Mouse (Mus musculus): ENCODE measurements around the gene Gpr137. TPM values are rescaled to one million over a fixed set of nuclear protein-coding genes. Genes with fewer than 3 reads are reported as not detected.

Gene Gpr137
- polyA plus RNA-seq, 1 experiment, result 127 TPM

- Histone ChIP-seq H3K27me3 (ENCODE audit: control insufficient read depth, insufficient read depth, low read length) (no peaks in the 10 kb centered on the region), H3K4me1 (ENCODE audit: control insufficient read depth, insufficient read depth, low read length) (no peaks in the 10 kb centered on the region), H3K27ac (ENCODE audit: insufficient read depth, low read length) (no peak overlapping the region), H3K4me3 (replicated peaks; ENCODE audit: insufficient read depth, low read depth, low read length) (no peak overlapping the region)
- TF ChIP-seq POLR2A (IDR thresholded peaks at IDR 0.05; ENCODE audit: borderline replicate concordance, insufficient read depth, low read length), result no peak
- no peak for TF ChIP-seq CTCF (IDR thresholded peaks at IDR 0.05; ENCODE audit: borderline replicate concordance, insufficient read depth, low read depth, low read length)
- 85% methylated on average over 14 of the region's 14 CpGs for WGBS
- DNase-seq, result no peak
These were observed 48.4 kb downstream of the Gpr137 start for GRCm38 (mm10) chr19:6893731-6894451.

- H3K4me1 ChIP-seq (ENCODE audit: control insufficient read depth, insufficient read depth, low read length), result no peaks in the 10 kb centered on the region
- 49% methylated on average over 4 of the region's 4 CpGs for WGBS
- H3K27ac ChIP-seq (ENCODE audit: insufficient read depth, low read length), result no peak overlapping the region
- DNase-seq, result no peak
- no peaks in the 10 kb centered on the region for H3K27me3 ChIP-seq (ENCODE audit: control insufficient read depth, insufficient read depth, low read length)
- no peak overlapping the region for H3K4me3 ChIP-seq (replicated peaks; ENCODE audit: insufficient read depth, low read depth, low read length)
- no peak for TF ChIP-seq POLR2A (IDR thresholded peaks at IDR 0.05; ENCODE audit: borderline replicate concordance, insufficient read depth, low read length)
- no peak for TF ChIP-seq CTCF (IDR thresholded peaks at IDR 0.05; ENCODE audit: borderline replicate concordance, insufficient read depth, low read depth, low read length)
These were observed 49.8 kb downstream of the Gpr137 start for GRCm38 (mm10) chr19:6892512-6892911.

Other genes starting within 250 kb of the Gpr137 start
- gene Rps6ka4, start 101.8 kb downstream of the Gpr137 start, polyA plus RNA-seq (2012; rRNA removed), result 26.3 and 28.7 TPM in 2 replicates
- 1.7 and 2.1 TPM in 2 replicates for gene Ccdc88b, start 84.3 kb downstream of the Gpr137 start, polyA plus RNA-seq (2012; rRNA removed)
- gene Trmt112, start 32.8 kb downstream of the Gpr137 start, polyA plus RNA-seq (2012; rRNA removed), result 122 and 124 TPM in 2 replicates
- 500 and 537 TPM in 2 replicates for gene Prdx5, start 32.4 kb downstream of the Gpr137 start, polyA plus RNA-seq (2012; rRNA removed)
- gene Esrra, start 20.7 kb downstream of the Gpr137 start, polyA plus RNA-seq (2012; rRNA removed), result 95.3 and 103 TPM in 2 replicates
- 2.8 and 3.2 TPM in 2 replicates for gene Catsperz, start 17.1 kb downstream of the Gpr137 start, polyA plus RNA-seq (2012; rRNA removed)
- 5.8 and 5.9 TPM in 2 replicates for gene Kcnk4, start 8.0 kb downstream of the Gpr137 start, polyA plus RNA-seq (2012; rRNA removed)
- 71.6 and 73.8 TPM in 2 replicates for gene Bad, start 619 bp downstream of the Gpr137 start, polyA plus RNA-seq (2012; rRNA removed)
- gene Ppp1r14b, start 32.5 kb upstream of the Gpr137 start, polyA plus RNA-seq (2012; rRNA removed), result 50.1 and 51.7 TPM in 2 replicates
- gene Plcb3, start 34.0 kb upstream of the Gpr137 start, polyA plus RNA-seq (2012; rRNA removed), result 53.2 and 57.6 TPM in 2 replicates
- gene Fkbp2, start 38.0 kb upstream of the Gpr137 start, polyA plus RNA-seq (2012; rRNA removed), result 214 and 257 TPM in 2 replicates
- gene Vegfb, start 45.2 kb upstream of the Gpr137 start, polyA plus RNA-seq (2012; rRNA removed), result 90.4 and 100.0 TPM in 2 replicates
- gene Dnajc4, start 50.1 kb upstream of the Gpr137 start, polyA plus RNA-seq (2012; rRNA removed), result 63.6 and 66.4 TPM in 2 replicates
- 40.4 and 43.5 TPM in 2 replicates for gene Nudt22, start 53.6 kb upstream of the Gpr137 start, polyA plus RNA-seq (2012; rRNA removed)
- gene Trpt1, start 53.7 kb upstream of the Gpr137 start, polyA plus RNA-seq (2012; rRNA removed), result 29.6 and 31.3 TPM in 2 replicates
- 2.2 and 2.3 TPM in 2 replicates for gene Fermt3, start 77.0 kb upstream of the Gpr137 start, polyA plus RNA-seq (2012; rRNA removed)
- 215 and 217 TPM in 2 replicates for gene Stip1, start 97.5 kb upstream of the Gpr137 start, polyA plus RNA-seq (2012; rRNA removed)
- gene Macrod1, start 114.3 kb upstream of the Gpr137 start, polyA plus RNA-seq (2012; rRNA removed), result 30.8 and 33.8 TPM in 2 replicates
- 5.4 and 6.2 TPM in 2 replicates for gene Flrt1, start 163.2 kb upstream of the Gpr137 start, polyA plus RNA-seq (2012; rRNA removed)

Measured in cerebellum, adult 2 months (tissue).